Mouse (Mus musculus) midbrain, embryonic 16.5 days (tissue): ENCODE measurements around the gene Ahdc1. TPM values are rescaled to one million over a fixed set of nuclear protein-coding genes. Genes with fewer than 3 reads are reported as not detected.

ENCODE experiments used
- ATAC-seq: fragments of 200-750 bp; cut with Nextera tagmentation; 2 replicates; pipeline ENCODE4 v1.8.0; 2017; ENCODE audit warnings: moderate TSS enrichment
- H3K27ac ChIP-seq: fragments of 300-500 bp; sonication (generic); 2 replicates; pipeline ENCODE4 v1.5.1; 2014; ENCODE audit warnings: mild to moderate bottlenecking, low read length, mixed read lengths
- H3K27me3 ChIP-seq: fragments of 300-500 bp; sonication (generic); 2 replicates; pipeline ENCODE4 v1.6.1; 2014; ENCODE audit warnings: low read depth, low read length, mixed read lengths; ENCODE audit not compliant: control insufficient read depth, insufficient read depth
- H3K36me3 ChIP-seq: fragments of 300-500 bp; sonication (generic); 2 replicates; pipeline ENCODE4 v1.6.1; 2014; ENCODE audit warnings: mild to moderate bottlenecking, low read length, moderate library complexity, mixed read lengths; ENCODE audit not compliant: control insufficient read depth, insufficient read depth
- H3K4me1 ChIP-seq: fragments of 300-500 bp; sonication (generic); 2 replicates; pipeline ENCODE4 v1.6.1; 2014; ENCODE audit warnings: mild to moderate bottlenecking, low read length, mixed read lengths; ENCODE audit not compliant: control insufficient read depth, insufficient read depth
- H3K4me2 ChIP-seq: fragments of 300-500 bp; sonication (generic); 2 replicates; pipeline ENCODE4 v1.6.1; 2014; ENCODE audit warnings: mild to moderate bottlenecking, low read length, mixed read lengths
- H3K4me3 ChIP-seq: fragments of 300-500 bp; sonication (generic); 2 replicates; pipeline ENCODE4 v1.5.1; 2014; ENCODE audit warnings: low read depth, mild to moderate bottlenecking, low read length, moderate library complexity, mixed read lengths
- H3K9ac ChIP-seq: fragments of 300-500 bp; sonication (generic); 2 replicates; pipeline ENCODE4 v1.6.1; 2014; ENCODE audit warnings: low read depth, low read length, mixed read lengths
- H3K9me3 ChIP-seq: fragments of 300-500 bp; sonication (generic); replicated peaks from 2 replicates; pipeline ENCODE4 v1.6.1; 2014; ENCODE audit warnings: mild to moderate bottlenecking, low read length, mixed read lengths; ENCODE audit not compliant: control insufficient read depth, poor library complexity, severe bottlenecking
- WGBS: fragments of 180-500 bp; shearing (Covaris S2); extraction: QIAGEN DNeasy Blood & Tissue Kit; methylation state at CpG from one replicate; pipeline ENCODE4 v1.1.7; 2014; 5-methylcytosine and 5-hydroxymethylcytosine counted together
- polyA plus RNA-seq: library from polyadenylated mRNA; unstranded; fragments of >200 nt; fragmentation: Nextera tagmentation; extraction: Ambion mirVana; gene quantifications from 2 replicates; pipeline ENCODE4 v1.2.1, GENCODE M21; 2015

The Ahdc1 gene
- polyA plus RNA-seq, 1 experiment from 2014 or later: 11.2 TPM

GRCm38 (mm10) chr4:133117556-133118411 is 106.7 kb downstream of the Ahdc1 start:
- Histone ChIP-seq H3K27ac (peak overlapping the region; percentile 81), H3K36me3 (no peaks in the 10 kb centered on the region), H3K4me1 (peaks cover 23% of the 10 kb centered on the region), H3K9ac (peak overlapping the region; percentile 45; the same call in 1 of the 2 replicates), H3K4me3 (no peak overlapping the region), H3K9me3 (no peaks in the 10 kb centered on the region), H3K27me3 (no peaks in the 10 kb centered on the region), H3K4me2 (peak overlapping the region; percentile 20; the same call in 1 of the 2 replicates)
- peak; percentile 34; the same call in 1 of the 2 replicates for ATAC-seq
- 17% methylated on average over 17 of the region's 18 CpGs for WGBS

DNA sequence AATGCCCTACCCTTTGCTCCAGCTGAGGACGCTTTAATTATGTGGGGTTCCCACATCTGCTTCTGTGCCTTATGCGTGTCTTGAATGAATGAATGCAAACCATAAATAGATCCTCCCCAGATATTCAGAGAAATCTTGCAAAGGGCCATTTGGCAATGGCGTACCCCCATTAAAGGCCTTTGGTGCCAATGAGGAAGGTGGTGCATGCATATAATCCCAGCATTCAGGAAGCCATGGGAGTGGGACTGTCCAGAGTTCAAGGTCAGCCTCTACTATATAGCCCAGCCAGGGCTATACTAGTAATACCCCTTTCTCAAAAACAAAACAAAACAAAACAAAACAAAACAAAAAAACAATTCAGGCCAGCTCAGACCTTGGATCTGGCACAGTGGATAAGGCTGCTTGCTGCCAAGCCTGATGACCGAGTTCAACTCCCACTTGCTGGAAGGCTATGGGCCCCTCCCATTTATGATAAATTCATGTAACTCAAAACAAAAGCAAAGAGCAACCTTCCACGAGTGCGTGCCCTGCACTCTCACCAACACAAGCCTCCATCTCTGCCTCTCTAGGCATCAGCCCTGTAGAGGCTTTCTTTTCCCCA is 107.8 kb downstream of the Ahdc1 start:
- Histone ChIP-seq H3K27ac (no peak overlapping the region), H3K9me3 (no peaks in the 10 kb centered on the region), H3K4me1 (peaks cover 23% of the 10 kb centered on the region), H3K4me3 (no peak overlapping the region), H3K27me3 (no peaks in the 10 kb centered on the region), H3K9ac (no peak overlapping the region), H3K4me2 (no peak overlapping the region), H3K36me3 (no peaks in the 10 kb centered on the region)
- no peak for ATAC-seq
- WGBS: 84% methylated on average over 6 of the region's 6 CpGs

DNA sequence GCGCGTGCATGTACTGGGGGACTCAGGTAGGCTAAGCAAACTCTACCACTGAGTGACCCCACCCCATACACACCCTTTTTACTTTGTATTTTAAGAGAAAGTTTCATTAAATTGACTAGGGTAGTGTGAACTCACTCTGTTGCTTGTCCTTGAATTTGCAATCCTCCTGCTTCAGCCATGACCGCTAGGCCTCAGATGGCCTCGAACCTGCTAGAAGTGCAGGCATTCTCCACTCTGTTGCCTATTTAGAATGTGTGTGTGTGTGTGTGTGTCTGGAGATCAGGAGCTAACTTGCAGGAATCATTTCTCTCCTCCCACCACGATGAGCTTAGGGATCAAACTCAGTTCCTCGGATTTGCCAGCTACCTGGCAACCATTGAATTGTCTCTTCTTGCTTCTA is 108.5 kb downstream of the Ahdc1 start:
- Histone ChIP-seq H3K4me3 (no peak overlapping the region), H3K27ac (no peak overlapping the region), H3K9ac (no peak overlapping the region), H3K4me2 (no peak overlapping the region), H3K4me1 (peaks cover 23% of the 10 kb centered on the region), H3K36me3 (no peaks in the 10 kb centered on the region), H3K27me3 (no peaks in the 10 kb centered on the region), H3K9me3 (no peaks in the 10 kb centered on the region)
- 84% methylated on average over 6 of the region's 6 CpGs for WGBS
- ATAC-seq: no peak

DNA sequence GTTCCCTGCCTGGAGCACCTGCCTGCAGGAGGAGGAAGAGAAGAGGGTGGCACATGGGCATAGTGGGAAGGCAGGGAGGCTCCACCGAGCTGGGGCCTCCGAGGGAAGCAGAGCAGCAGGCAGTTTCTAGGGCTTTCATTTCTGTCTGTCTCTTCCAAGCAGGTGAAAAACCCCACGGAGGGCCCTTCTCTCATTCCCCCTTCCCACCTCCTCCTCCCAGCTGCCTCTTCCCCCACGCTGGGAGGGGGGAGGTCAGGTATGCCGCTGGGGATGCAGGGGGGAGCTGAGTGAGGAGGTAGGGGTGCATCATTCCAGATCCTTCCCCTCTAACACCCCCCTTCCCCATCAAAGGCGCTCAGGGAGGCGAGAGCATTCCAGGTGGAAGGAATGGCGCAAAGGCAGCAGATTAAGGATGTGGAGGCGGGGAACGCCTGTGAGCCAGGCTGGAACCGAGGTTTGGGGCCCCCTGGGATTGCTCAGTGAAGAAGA is 109.8 kb downstream of the Ahdc1 start:
- H3K4me2 ChIP-seq: no peak overlapping the region; the same call in 1 of the 2 replicates
- H3K9me3 ChIP-seq: no peaks in the 10 kb centered on the region
- peak overlapping the region; percentile 8; the same call in 1 of the 2 replicates for H3K9ac ChIP-seq
- H3K4me1 ChIP-seq: peaks cover 23% of the 10 kb centered on the region
- 4% methylated on average over 11 of the region's 11 CpGs for WGBS
- H3K36me3 ChIP-seq: no peaks in the 10 kb centered on the region
- H3K4me3 ChIP-seq: no peak overlapping the region
- H3K27me3 ChIP-seq: no peaks in the 10 kb centered on the region
- ATAC-seq: peak; percentile 36; the same call in 1 of the 2 replicates
- peak overlapping the region; percentile 41 for H3K27ac ChIP-seq

DNA sequence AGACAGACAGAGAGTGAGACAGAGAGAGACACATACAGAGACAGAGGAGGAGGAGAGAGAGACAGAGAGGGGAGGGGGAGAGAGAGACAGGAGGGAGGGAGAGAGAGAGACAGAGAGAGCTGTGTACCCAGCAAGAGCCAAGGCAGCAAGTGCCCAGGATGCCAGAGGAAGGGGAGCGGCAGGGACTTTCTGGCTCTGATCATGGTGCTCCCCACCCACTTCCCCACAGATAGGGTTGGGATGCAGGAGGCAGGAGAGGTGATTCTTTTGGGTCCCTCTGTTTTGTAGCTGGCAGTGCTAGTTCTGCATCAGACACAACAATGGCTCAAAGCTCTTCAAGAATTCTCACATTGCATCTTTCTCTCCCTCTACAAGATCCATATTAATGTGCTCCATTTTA is 110.4 kb downstream of the Ahdc1 start:
- ATAC-seq: no peak
- 44% methylated on average over 1 of the region's 1 CpGs for WGBS

DNA sequence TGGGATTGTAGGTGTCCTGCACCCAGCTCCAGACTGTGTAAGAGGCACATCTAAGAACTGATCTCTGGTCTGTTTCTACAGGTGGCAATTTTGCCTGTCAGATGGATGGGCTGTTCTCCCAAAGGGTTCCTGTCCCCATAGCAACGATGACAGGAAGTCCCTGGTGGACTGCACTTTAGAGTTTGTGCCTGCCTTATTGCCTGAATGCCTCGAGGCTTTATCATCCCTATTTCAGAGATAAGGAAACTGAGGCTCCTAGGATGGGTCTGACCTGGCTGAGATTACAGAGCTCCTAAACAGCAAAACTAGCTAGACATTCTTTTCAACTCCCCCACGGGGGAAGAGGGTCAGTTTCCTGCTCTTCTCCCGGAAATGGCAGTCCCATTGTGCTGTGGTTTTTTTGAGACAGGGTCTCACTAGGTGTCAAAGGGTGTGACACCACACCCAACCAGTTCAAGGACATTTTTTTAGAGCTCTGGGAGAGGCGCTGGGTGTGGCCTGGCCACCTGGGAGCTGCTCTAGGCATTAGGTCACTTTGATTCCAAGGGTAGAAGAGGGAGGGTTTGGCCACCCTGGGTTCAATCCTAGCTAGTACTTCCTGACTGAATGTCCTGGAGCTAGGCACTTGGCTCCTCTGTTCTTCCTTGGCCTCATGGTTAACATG is 111.0 kb downstream of the Ahdc1 start:
- H3K36me3 ChIP-seq: no peaks in the 10 kb centered on the region
- H3K27me3 ChIP-seq: no peaks in the 10 kb centered on the region
- peaks cover 19% of the 10 kb centered on the region for H3K4me1 ChIP-seq
- no peak overlapping the region for H3K9ac ChIP-seq
- no peak overlapping the region for H3K4me3 ChIP-seq
- 51% methylated on average over 5 of the region's 5 CpGs for WGBS
- no peak overlapping the region for H3K27ac ChIP-seq
- no peak for ATAC-seq
- no peaks in the 10 kb centered on the region for H3K9me3 ChIP-seq
- no peak overlapping the region for H3K4me2 ChIP-seq

More for the DNA sequence above, 110.4 kb downstream of the Ahdc1 start:
- peaks cover 20% of the 10 kb centered on the region for H3K4me1 ChIP-seq
- H3K27me3 ChIP-seq: no peaks in the 10 kb centered on the region
- no peak overlapping the region for H3K9ac ChIP-seq
- no peak overlapping the region for H3K4me3 ChIP-seq
- H3K9me3 ChIP-seq: no peaks in the 10 kb centered on the region
- no peak overlapping the region for H3K4me2 ChIP-seq
- no peak overlapping the region for H3K27ac ChIP-seq
- no peaks in the 10 kb centered on the region for H3K36me3 ChIP-seq

DNA sequence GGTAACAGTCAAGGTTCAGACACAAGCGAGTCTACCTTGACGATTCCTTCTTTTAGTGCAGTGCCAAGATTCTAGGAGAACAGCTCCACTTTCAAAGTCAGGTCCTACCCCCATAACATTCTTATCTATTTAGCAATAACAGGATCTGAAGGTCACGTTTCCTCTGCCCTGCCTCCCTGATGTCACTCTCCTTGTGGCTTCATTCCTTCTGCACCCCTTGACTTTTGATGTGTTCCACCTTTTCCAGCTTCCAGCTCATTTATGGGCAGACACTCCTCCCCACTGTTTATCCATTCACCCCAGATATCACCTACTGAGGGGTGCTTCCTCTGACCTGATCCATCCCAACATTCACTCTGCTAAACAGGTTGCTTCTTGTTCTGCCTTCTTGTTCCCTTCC is 116.0 kb downstream of the Ahdc1 start:
- ATAC-seq: no peak
- WGBS: 85% methylated on average over 3 of the region's 3 CpGs

More for the DNA sequence above, 116.0 kb downstream of the Ahdc1 start:
- Histone ChIP-seq H3K36me3 (no peaks in the 10 kb centered on the region), H3K4me1 (peaks cover 19% of the 10 kb centered on the region), H3K27me3 (no peaks in the 10 kb centered on the region), H3K9me3 (no peaks in the 10 kb centered on the region), H3K27ac (no peak overlapping the region), H3K4me2 (no peak overlapping the region), H3K9ac (no peak overlapping the region), H3K4me3 (no peak overlapping the region)
